Mouse (Mus musculus): Measurements from ENCODE around the gene Rxra. TPM values are rescaled to one million over a fixed set of nuclear protein-coding genes. Genes with fewer than 3 reads are reported as not detected.

Rxra gene
- total and polyA plus RNA-seq, 3 experiments, result 2.1 to 5.5 (median 2.4) TPM

- dilution Hi-C loops (cut with MboI; ENCODE audit: extremely low pct_ligation_motif_present, extremely low pct_unique_long_range_greater_than_20kb, low sequenced_read_pairs) (no loop called here), in situ Hi-C loops (cut with MboI; ENCODE audit: low pct_ligation_motif_present, low pct_unique_long_range_greater_than_20kb, low sequenced_read_pairs) (loop anchor here (25.0 kb wide), 1 partner anchor 446 kb away; no protein-coding TSS in a partner anchor)
- no peak for DNase-seq (ENCODE audit: extremely low read depth)
- TF ChIP-seq POLR2A (IDR thresholded peaks at IDR 0.05; ENCODE audit: low read depth, low read length), result no peak
- TF ChIP-seq BHLHE40 (IDR thresholded peaks at IDR 0.05; ENCODE audit: low read depth, low read length), result no peak
- TF ChIP-seq RCOR1 (conservative IDR thresholded peaks at IDR 0.05; ENCODE audit: low read depth, low read length), result no peak
- no peak for TF ChIP-seq IRF4 (IDR thresholded peaks at IDR 0.05; ENCODE audit: low read depth, low read length)
- TF ChIP-seq TCF12 (IDR thresholded peaks at IDR 0.05; ENCODE audit: low read depth, low read length), result no peak
- no peak for TF ChIP-seq ZKSCAN1 (IDR thresholded peaks at IDR 0.05; ENCODE audit: borderline replicate concordance, low read depth, low read length)
- TF ChIP-seq UBTF (IDR thresholded peaks at IDR 0.05; ENCODE audit: low read depth, low read length), result no peak
- TF ChIP-seq EP300 (IDR thresholded peaks at IDR 0.05; ENCODE audit: low read length), result no peak
- TF ChIP-seq ZNF384 (IDR thresholded peaks at IDR 0.05; ENCODE audit: low read depth, low read length), result no peak
- no peak for TF ChIP-seq RAD21 (IDR thresholded peaks at IDR 0.05; ENCODE audit: low read depth, low read length)
- Histone ChIP-seq H3K27me3 (replicated peaks) (no peaks in the 10 kb centered on the region), H3K27ac (ENCODE audit: insufficient read depth, low read depth) (no peak overlapping the region), H3K4me2 (ENCODE audit: insufficient read depth, low read depth, poor library complexity, severe bottlenecking) (no peak overlapping the region), H3K79me2 (replicated peaks; ENCODE audit: control insufficient read depth, extremely low read depth, insufficient read depth, poor library complexity, severe bottlenecking) (no peaks in the 10 kb centered on the region), H3K4me3 (replicated peaks in 1 of 3; ENCODE audit: low read depth in 2 of 3, low read length in 2 of 3, poor library complexity in 1 of 3) (no peak overlapping the region), H3K4me1 (ENCODE audit: control insufficient read depth in 1 of 2, insufficient read depth in 2 of 2) (peaks cover 9 to 64% of the 10 kb centered on the region in 2 experiments), H3K36me3 (replicated peaks in 1 of 2; ENCODE audit: control insufficient read depth in 1 of 2, insufficient read depth in 1 of 2, low read length in 1 of 2) (no peaks in the 10 kb centered on the region), H3K9ac (ENCODE audit: insufficient read depth, low read depth) (no peak overlapping the region), H3K9me3 (replicated peaks; ENCODE audit: low read length) (no peaks in the 10 kb centered on the region)
Measured at GRCm38 (mm10) chr2:27733021-27733420, 56.8 kb downstream of the Rxra start.

DNA sequence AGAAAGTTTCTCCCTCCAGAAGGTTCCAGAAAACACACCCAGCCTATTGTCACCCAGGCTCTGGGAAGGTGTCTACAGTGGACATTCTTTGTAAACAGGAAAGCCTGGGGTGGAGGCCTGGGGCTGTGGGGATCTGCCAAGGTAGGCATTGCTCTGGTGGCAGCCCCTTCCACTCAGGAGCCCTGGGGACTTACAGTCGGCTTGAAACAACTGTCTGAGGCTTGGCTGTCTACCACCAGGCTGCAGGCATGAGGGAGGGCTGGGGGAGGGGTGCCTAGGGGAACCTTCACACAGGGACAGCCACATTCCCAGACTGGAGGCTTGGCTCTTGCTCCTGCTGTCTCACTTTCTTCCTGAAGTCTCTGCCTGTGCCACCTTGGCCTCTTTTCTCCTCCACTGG lies 58.1 kb downstream of the Rxra start:
- H3K36me3 ChIP-seq (replicated peaks in 1 of 2; ENCODE audit: control insufficient read depth in 1 of 2, insufficient read depth in 1 of 2, low read length in 1 of 2), result no peaks in the 10 kb centered on the region
- no peaks in the 10 kb centered on the region for H3K27me3 ChIP-seq (replicated peaks)
- H3K4me3 ChIP-seq (replicated peaks in 1 of 3; ENCODE audit: low read depth in 2 of 3, low read length in 2 of 3, poor library complexity in 1 of 3), result no peak overlapping the region
- no peak for DNase-seq (ENCODE audit: extremely low read depth)
- TF ChIP-seq SIN3A (IDR thresholded peaks at IDR 0.05; ENCODE audit: low read length) (no peak), RAD21 (IDR thresholded peaks at IDR 0.05; ENCODE audit: low read depth, low read length) (no peak), CHD1 (IDR thresholded peaks at IDR 0.05; ENCODE audit: low read depth, low read length) (no peak), ZKSCAN1 (IDR thresholded peaks at IDR 0.05; ENCODE audit: borderline replicate concordance, low read depth, low read length) (no peak), GABPA (IDR thresholded peaks at IDR 0.05; ENCODE audit: insufficient replicate concordance, low read depth, low read length) (no peak), KAT2A (IDR thresholded peaks at IDR 0.05; ENCODE audit: insufficient replicate concordance, low read length) (no peak), TBP (conservative IDR thresholded peaks at IDR 0.05; ENCODE audit: low read depth, low read length) (no peak), CTCF (conservative IDR thresholded peaks at IDR 0.05 in 1 of 2, IDR thresholded peaks at IDR 0.05 in 1 of 2; ENCODE audit: low read depth in 2 of 2, low read length in 2 of 2) (no peak), BHLHE40 (IDR thresholded peaks at IDR 0.05; ENCODE audit: low read depth, low read length) (no peak), RCOR1 (conservative IDR thresholded peaks at IDR 0.05; ENCODE audit: low read depth, low read length) (no peak), EP300 (IDR thresholded peaks at IDR 0.05; ENCODE audit: low read length) (no peak), ZMIZ1 (IDR thresholded peaks at IDR 0.05; ENCODE audit: low read depth, low read length) (no peak), MEF2A (IDR thresholded peaks at IDR 0.05; ENCODE audit: borderline replicate concordance, low read depth, low read length) (no peak), MYC (IDR thresholded peaks at IDR 0.05; ENCODE audit: low read depth, low read length) (no peak), TCF12 (IDR thresholded peaks at IDR 0.05; ENCODE audit: low read depth, low read length) (no peak)
- H3K4me1 ChIP-seq (ENCODE audit: control insufficient read depth in 1 of 2, insufficient read depth in 2 of 2), result peaks cover under 1 to 63% of the 10 kb centered on the region in 2 experiments; a peak in 3 of 4 replicates
- dilution Hi-C loops (cut with MboI; ENCODE audit: extremely low pct_ligation_motif_present, extremely low pct_unique_long_range_greater_than_20kb, low sequenced_read_pairs), result no loop called here
- H3K79me2 ChIP-seq (replicated peaks; ENCODE audit: control insufficient read depth, extremely low read depth, insufficient read depth, poor library complexity, severe bottlenecking), result no peaks in the 10 kb centered on the region
- no peaks in the 10 kb centered on the region for H3K9me3 ChIP-seq (replicated peaks; ENCODE audit: low read length)
- H3K27ac ChIP-seq (ENCODE audit: insufficient read depth, low read depth), result no peak overlapping the region
- in situ Hi-C loops (cut with MboI; ENCODE audit: low pct_ligation_motif_present, low pct_unique_long_range_greater_than_20kb, low sequenced_read_pairs), result loop anchor here (25.0 kb wide), 1 partner anchor 447 kb away; no protein-coding TSS in a partner anchor
- H3K4me2 ChIP-seq (ENCODE audit: insufficient read depth, low read depth, poor library complexity, severe bottlenecking), result no peak overlapping the region
- no peak overlapping the region for H3K9ac ChIP-seq (ENCODE audit: insufficient read depth, low read depth)

Measured in CH12.LX (cell line).